Mouse (Mus musculus) adrenal gland, adult 18-20 months (tissue): Measurements from ENCODE around the gene Hnrnpab. TPM values are rescaled to one million over a fixed set of nuclear protein-coding genes. Genes with fewer than 3 reads are reported as not detected.
"Not testable (repeated sequence)": the region's sequence is repeated elsewhere in the genome, so short reads cannot be mapped to it uniquely, and the experiment has no call there.

Experiments
- DNase-seq, 2 experiments: peaks; one replicate each; pipeline ENCODE4 v3.0.0; 2021 to 2022; ENCODE audit warnings: low spot score in 2 of 2
- total RNA-seq, 2 experiments: library from RNA; stranded (reverse); gene quantifications; 1 replicate in 1 of 2; 2 replicates in 1 of 2; pipeline ENCODE4 v1.2.3; 2021

The Hnrnpab gene
- total RNA-seq, 2 experiments from 2014 or later, result 254 to 336 TPM

DNA sequence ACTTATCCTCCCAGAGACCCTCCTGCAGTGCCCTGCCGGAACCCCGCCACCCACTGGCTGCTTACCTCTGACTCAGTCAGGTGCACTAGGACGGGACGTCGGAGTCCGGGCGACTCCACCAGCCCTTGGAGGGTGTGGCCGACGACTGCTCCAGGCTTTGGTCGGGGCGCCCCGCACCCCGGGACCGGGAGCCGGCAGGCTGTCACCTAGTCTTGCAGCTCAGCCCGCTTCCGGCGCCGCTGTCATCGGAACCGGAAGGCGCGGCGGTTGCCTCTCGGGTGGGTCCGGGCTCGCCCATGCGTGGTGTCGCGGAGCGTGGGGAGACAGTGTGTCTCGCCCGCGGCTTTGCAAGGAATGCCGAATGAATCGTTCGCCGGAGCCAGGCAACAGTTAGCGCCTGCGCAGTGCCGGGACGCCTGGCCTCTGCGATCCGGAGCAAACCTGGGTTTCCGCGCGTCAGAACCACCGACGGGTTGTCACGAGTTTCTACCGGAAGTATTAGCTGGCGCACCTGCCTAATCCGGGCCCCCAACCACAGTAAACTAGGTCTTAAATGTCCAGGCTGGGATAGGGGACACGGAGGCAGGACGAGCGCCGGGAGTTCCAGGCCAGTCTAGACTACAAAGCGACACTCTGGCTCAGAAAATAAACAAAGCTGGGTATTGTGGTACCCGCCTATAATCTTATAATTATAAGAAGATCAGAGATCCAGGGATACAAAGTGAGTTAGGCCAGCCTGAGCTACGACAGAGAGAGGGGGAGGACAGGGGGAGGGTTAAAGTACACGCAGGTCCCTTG lies 29.1 kb upstream of the Hnrnpab start, which contains the start of gene Rmnd5b:
Gene Rmnd5b, minus strand, starts transcription at position 372 of the 798 bp plus-strand sequence.
- peak; percentile 86 to 88 for DNase-seq

- DNase-seq, result no peak
Measured at GRCm38 (mm10) chr11:51635127-51635524, 28.5 kb upstream of the Hnrnpab start.

GRCm38 (mm10) chr11:51633721-51634120 lies 27.1 kb upstream of the Hnrnpab start:
- no peak for DNase-seq

GRCm38 (mm10) chr11:51633200-51633599 lies 26.6 kb upstream of the Hnrnpab start:
- not testable (repeated sequence) for DNase-seq

DNA sequence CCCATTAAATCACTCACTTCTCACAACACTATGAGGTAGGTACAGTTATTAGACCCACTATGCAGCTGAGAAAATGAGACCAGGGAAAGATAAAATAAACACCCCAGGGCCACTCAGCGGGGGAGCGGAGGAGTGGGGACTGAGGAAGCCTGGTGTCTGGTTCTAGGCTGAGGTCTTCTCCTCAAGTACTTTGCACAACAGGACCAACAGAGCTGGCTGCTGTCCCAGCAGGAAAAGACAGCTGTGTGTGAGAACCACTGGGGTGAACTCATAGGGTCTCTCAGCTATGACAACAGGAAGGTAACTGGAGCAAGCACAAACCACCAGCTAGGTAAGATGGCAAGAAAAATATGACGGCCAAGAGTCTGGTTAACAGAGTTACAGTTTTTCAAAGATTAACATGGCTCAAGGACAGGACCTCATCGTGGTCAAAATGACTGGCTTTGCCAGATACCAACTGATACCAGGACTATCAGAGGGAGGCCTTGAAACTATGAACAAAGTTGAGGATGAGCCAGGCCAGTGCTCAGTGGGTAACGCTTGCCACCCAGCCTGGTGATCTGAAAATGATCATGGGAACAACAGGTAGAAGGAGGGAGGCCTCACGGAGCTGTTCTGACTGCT lies 25.6 kb upstream of the Hnrnpab start:
- no peak for DNase-seq

- DNase-seq, result no peak
Measured at GRCm38 (mm10) chr11:51629651-51630314, 23.1 kb upstream of the Hnrnpab start.

- no peak for DNase-seq
Measured at GRCm38 (mm10) chr11:51627907-51628306, 21.3 kb upstream of the Hnrnpab start.

DNA sequence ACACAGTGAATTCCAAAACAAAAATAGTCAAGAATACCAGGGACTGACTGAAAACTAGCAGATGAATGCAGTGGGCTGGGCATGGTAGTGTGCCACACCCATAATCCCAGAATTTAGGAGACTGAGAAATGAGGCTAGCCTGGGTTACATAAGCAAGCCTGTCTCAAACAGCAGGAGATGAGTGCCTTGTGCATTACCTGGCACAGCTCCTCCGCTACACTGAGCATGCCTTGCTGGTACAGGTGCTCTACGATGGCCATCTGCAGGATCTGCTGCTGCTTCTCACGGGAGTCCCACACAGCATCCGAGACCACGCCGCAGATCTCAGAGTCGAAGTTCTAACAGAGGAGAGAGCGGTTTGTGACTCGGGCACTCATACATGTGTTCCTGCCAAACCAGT lies 20.8 kb upstream of the Hnrnpab start:
- DNase-seq, result no peak

GRCm38 (mm10) chr11:51625187-51625820 lies 18.7 kb upstream of the Hnrnpab start:
- no peak for DNase-seq

- no peak for DNase-seq
Measured at GRCm38 (mm10) chr11:51622971-51623491, 16.4 kb upstream of the Hnrnpab start.

- DNase-seq, result no peak
Measured at GRCm38 (mm10) chr11:51621776-51622175, 15.1 kb upstream of the Hnrnpab start.

DNA sequence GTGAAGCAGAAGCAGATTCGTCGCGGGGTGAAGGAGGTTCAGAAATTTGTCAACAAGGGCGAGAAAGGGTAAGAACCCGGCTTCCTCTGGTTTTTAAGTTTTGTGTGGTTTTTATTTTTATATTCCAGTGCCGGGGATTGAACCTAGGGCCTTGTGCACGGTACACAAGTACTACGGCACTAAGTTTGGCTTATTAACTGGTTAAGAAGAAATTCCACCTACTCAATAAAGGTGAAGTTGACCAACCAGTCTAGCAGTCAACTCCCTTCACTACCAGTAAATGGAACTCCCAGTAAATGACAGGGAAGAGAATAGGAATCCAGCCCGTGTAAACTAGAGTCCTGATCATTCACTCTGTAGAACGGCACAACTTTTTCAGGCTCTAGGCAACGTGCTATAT lies 13.4 kb upstream of the Hnrnpab start:
- DNase-seq, result no peak

- DNase-seq, result peak; percentile 90
Measured at GRCm38 (mm10) chr11:51619409-51620060, 12.9 kb upstream of the Hnrnpab start, which contains the start of gene Nhp2. Nhp2 (plus strand) TSS chr11:51619735.

DNA sequence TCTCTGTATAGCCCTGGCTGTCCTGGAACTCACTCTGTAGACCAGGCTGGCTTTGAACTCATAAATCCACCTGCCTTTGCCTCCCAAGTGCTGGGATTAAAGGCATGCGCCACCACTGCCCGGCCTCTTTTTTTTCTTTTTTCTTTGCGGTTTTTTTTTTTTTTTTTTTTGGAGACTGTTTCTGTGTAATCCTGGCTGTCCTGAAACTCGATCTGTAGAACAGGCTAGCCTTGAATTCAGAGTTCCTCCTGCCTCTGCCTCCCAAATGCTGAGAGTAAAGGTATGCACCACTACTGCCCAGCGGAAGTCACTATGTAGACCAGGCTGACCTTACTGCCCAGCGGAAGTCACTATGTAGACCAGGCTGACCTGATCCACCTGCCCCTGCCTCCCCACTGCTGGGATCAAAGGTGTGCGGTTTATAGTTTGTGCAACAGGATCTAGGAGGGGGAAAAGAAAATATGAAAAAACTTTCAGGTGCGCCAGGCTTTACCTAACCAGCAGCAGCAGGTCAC lies 12.3 kb upstream of the Hnrnpab start:
- no peak for DNase-seq

- DNase-seq, result peak; percentile 56 to 60
Measured at GRCm38 (mm10) chr11:51617693-51618092, 11.0 kb upstream of the Hnrnpab start.

GRCm38 (mm10) chr11:51616113-51616512 lies 9.5 kb upstream of the Hnrnpab start:
- not testable (repeated sequence) for DNase-seq

DNA sequence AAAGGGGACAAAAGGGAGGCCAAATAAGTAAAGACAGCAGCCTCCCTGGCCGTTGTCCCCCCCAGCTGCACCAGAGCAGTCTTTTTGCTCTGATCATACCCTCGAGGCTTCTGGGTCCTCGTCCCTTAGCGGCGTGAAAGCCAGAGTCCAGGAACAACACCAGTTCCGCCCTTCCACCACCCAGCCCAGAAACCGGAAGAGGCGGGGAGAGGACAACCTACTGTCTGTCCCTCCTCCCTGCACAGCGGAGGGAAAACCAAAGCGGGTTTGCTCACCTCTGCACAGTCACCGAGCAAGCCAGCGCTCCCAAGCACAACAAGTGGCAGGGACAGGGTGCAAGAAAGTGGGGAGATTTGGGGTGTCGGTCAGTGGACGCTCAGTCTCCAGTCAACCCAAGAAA lies 9.0 kb upstream of the Hnrnpab start:
- peak; percentile 65 to 74 for DNase-seq

- DNase-seq, result no peak
Measured at GRCm38 (mm10) chr11:51615129-51615528, 8.5 kb upstream of the Hnrnpab start.

- no peak for DNase-seq
Measured at GRCm38 (mm10) chr11:51614256-51614655, 7.6 kb upstream of the Hnrnpab start.

DNA sequence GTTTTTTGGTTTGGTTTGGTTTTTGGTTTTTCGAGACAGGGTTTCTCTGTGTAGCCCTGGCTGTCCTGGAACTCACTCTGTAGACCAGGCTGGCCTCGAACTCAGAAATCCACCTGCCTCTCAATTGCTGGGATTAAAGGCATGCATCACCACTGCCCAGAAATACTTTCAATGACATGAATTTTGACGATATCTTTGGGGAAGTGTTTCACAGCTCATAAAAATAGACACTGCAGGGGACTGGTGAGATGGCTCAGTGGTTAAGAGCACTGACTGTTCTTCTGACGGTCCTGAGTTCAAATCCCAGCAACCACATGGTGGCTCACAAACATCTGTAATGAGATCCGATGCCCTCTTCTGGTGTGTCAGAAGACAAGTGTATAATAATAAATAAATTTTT lies 3.3 kb upstream of the Hnrnpab start:
- DNase-seq, result not testable (repeated sequence)
